Mouse (Mus musculus): Measurements from ENCODE around the gene Fam207a. TPM values are rescaled to one million over a fixed set of nuclear protein-coding genes. Genes with fewer than 3 reads are reported as not detected.

Fam207a gene
- polyA plus RNA-seq, 1 experiment = 8.8 TPM

GRCm38 (mm10) chr10:77497185-77497584 lies 18.4 kb downstream of the Fam207a start:
- H3K36me3 ChIP-seq (ENCODE audit: control insufficient read depth) = peaks cover 87% of the 10 kb centered on the region
- no peaks in the 10 kb centered on the region for H3K27me3 ChIP-seq (ENCODE audit: control insufficient read depth)
- H3K4me3 ChIP-seq (replicated peaks) = no peak overlapping the region
- TF ChIP-seq TAL1 (IDR thresholded peaks at IDR 0.05; ENCODE audit: low read length) = no peak
- no peak for TF ChIP-seq GATA1 (IDR thresholded peaks at IDR 0.05; ENCODE audit: low read length)
- H3K4me1 ChIP-seq (ENCODE audit: control insufficient read depth) = no peaks in the 10 kb centered on the region
- H3K9me3 ChIP-seq (ENCODE audit: control insufficient read depth, low read length) = peaks cover 3% of the 10 kb centered on the region

- H3K4me3 ChIP-seq (replicated peaks) = no peak overlapping the region
- H3K4me1 ChIP-seq (ENCODE audit: control insufficient read depth) = no peaks in the 10 kb centered on the region
- peaks cover 88% of the 10 kb centered on the region for H3K36me3 ChIP-seq (ENCODE audit: control insufficient read depth)
- TF ChIP-seq GATA1 (IDR thresholded peaks at IDR 0.05; ENCODE audit: low read length) (no peak), TAL1 (IDR thresholded peaks at IDR 0.05; ENCODE audit: low read length) (no peak)
- no peaks in the 10 kb centered on the region for H3K27me3 ChIP-seq (ENCODE audit: control insufficient read depth)
- H3K9me3 ChIP-seq (ENCODE audit: control insufficient read depth, low read length) = peaks cover 8% of the 10 kb centered on the region
Observed at GRCm38 (mm10) chr10:77492885-77493284, 22.7 kb downstream of the Fam207a start.

GRCm38 (mm10) chr10:77491585-77491984 lies 24.0 kb downstream of the Fam207a start:
- no peak overlapping the region for H3K4me3 ChIP-seq (replicated peaks)
- H3K4me1 ChIP-seq (ENCODE audit: control insufficient read depth) = no peaks in the 10 kb centered on the region
- peaks cover 8% of the 10 kb centered on the region for H3K9me3 ChIP-seq (ENCODE audit: control insufficient read depth, low read length)
- no peaks in the 10 kb centered on the region for H3K27me3 ChIP-seq (ENCODE audit: control insufficient read depth)
- peaks cover 88% of the 10 kb centered on the region for H3K36me3 ChIP-seq (ENCODE audit: control insufficient read depth)
- TF ChIP-seq GATA1 (IDR thresholded peaks at IDR 0.05; ENCODE audit: low read length) (no peak), TAL1 (IDR thresholded peaks at IDR 0.05; ENCODE audit: low read length) (no peak)

- peaks cover 5% of the 10 kb centered on the region for H3K9me3 ChIP-seq (ENCODE audit: control insufficient read depth, low read length)
- H3K4me1 ChIP-seq (ENCODE audit: control insufficient read depth) = peaks cover 8% of the 10 kb centered on the region
- no peak overlapping the region for H3K4me3 ChIP-seq (replicated peaks)
- H3K36me3 ChIP-seq (ENCODE audit: control insufficient read depth) = peaks cover 68% of the 10 kb centered on the region
- H3K27me3 ChIP-seq (ENCODE audit: control insufficient read depth) = no peaks in the 10 kb centered on the region
- TF ChIP-seq TAL1 (IDR thresholded peaks at IDR 0.05; ENCODE audit: low read length) (no peak), GATA1 (IDR thresholded peaks at IDR 0.05; ENCODE audit: low read length) (no peak)
Observed at GRCm38 (mm10) chr10:77488168-77488567, 27.4 kb downstream of the Fam207a start.

GRCm38 (mm10) chr10:77485786-77486185 lies 29.8 kb downstream of the Fam207a start:
- Histone ChIP-seq H3K27me3 (ENCODE audit: control insufficient read depth) (no peaks in the 10 kb centered on the region), H3K9me3 (ENCODE audit: control insufficient read depth, low read length) (peaks cover 5% of the 10 kb centered on the region), H3K4me3 (replicated peaks) (no peak overlapping the region), H3K36me3 (ENCODE audit: control insufficient read depth) (peaks cover 49% of the 10 kb centered on the region), H3K4me1 (ENCODE audit: control insufficient read depth) (peaks cover 8% of the 10 kb centered on the region)
- TF ChIP-seq GATA1 (IDR thresholded peaks at IDR 0.05; ENCODE audit: low read length) = no peak
- TF ChIP-seq TAL1 (IDR thresholded peaks at IDR 0.05; ENCODE audit: low read length) = no peak

- no peak overlapping the region for H3K4me3 ChIP-seq (replicated peaks)
- peaks cover 8% of the 10 kb centered on the region for H3K4me1 ChIP-seq (ENCODE audit: control insufficient read depth)
- no peaks in the 10 kb centered on the region for H3K9me3 ChIP-seq (ENCODE audit: control insufficient read depth, low read length)
- H3K36me3 ChIP-seq (ENCODE audit: control insufficient read depth) = peaks cover 37% of the 10 kb centered on the region
- TF ChIP-seq TAL1 (IDR thresholded peaks at IDR 0.05; ENCODE audit: low read length) (no peak), GATA1 (IDR thresholded peaks at IDR 0.05; ENCODE audit: low read length) (no peak)
- no peaks in the 10 kb centered on the region for H3K27me3 ChIP-seq (ENCODE audit: control insufficient read depth)
Observed at GRCm38 (mm10) chr10:77484205-77484935, 31.2 kb downstream of the Fam207a start.

- Histone ChIP-seq H3K36me3 (ENCODE audit: control insufficient read depth) (peaks cover 11% of the 10 kb centered on the region), H3K27me3 (ENCODE audit: control insufficient read depth) (no peaks in the 10 kb centered on the region), H3K4me1 (ENCODE audit: control insufficient read depth) (peaks cover 8% of the 10 kb centered on the region), H3K4me3 (replicated peaks) (no peak overlapping the region), H3K9me3 (ENCODE audit: control insufficient read depth, low read length) (no peaks in the 10 kb centered on the region)
- TF ChIP-seq GATA1 (IDR thresholded peaks at IDR 0.05; ENCODE audit: low read length) = no peak
- TF ChIP-seq TAL1 (IDR thresholded peaks at IDR 0.05; ENCODE audit: low read length) = no peak
Observed at GRCm38 (mm10) chr10:77481814-77482213, 33.8 kb downstream of the Fam207a start.

- no peaks in the 10 kb centered on the region for H3K27me3 ChIP-seq (ENCODE audit: control insufficient read depth)
- no peaks in the 10 kb centered on the region for H3K36me3 ChIP-seq (ENCODE audit: control insufficient read depth)
- TF ChIP-seq TAL1 (IDR thresholded peaks at IDR 0.05; ENCODE audit: low read length) (no peak), GATA1 (IDR thresholded peaks at IDR 0.05; ENCODE audit: low read length) (no peak)
- H3K4me3 ChIP-seq (replicated peaks) = no peak overlapping the region
- no peaks in the 10 kb centered on the region for H3K9me3 ChIP-seq (ENCODE audit: control insufficient read depth, low read length)
- H3K4me1 ChIP-seq (ENCODE audit: control insufficient read depth) = peaks cover 6% of the 10 kb centered on the region
Observed at GRCm38 (mm10) chr10:77479972-77480371, 35.6 kb downstream of the Fam207a start.

GRCm38 (mm10) chr10:77476907-77477306 lies 38.7 kb downstream of the Fam207a start:
- Histone ChIP-seq H3K9me3 (ENCODE audit: control insufficient read depth, low read length) (no peaks in the 10 kb centered on the region), H3K36me3 (ENCODE audit: control insufficient read depth) (no peaks in the 10 kb centered on the region), H3K27me3 (ENCODE audit: control insufficient read depth) (no peaks in the 10 kb centered on the region), H3K4me3 (replicated peaks) (no peak overlapping the region), H3K4me1 (ENCODE audit: control insufficient read depth) (no peaks in the 10 kb centered on the region)
- TF ChIP-seq TAL1 (IDR thresholded peaks at IDR 0.05; ENCODE audit: low read length) (no peak), GATA1 (IDR thresholded peaks at IDR 0.05; ENCODE audit: low read length) (no peak)
